Mouse (Mus musculus) heart, embryonic 11.5 days (tissue): ENCODE data around the gene Olfr671. TPM values are rescaled to one million over a fixed set of nuclear protein-coding genes. Genes with fewer than 3 reads are reported as not detected.

Source experiments
- polyA plus RNA-seq: library from polyadenylated mRNA; unstranded; fragments of >200 nt; fragmentation: Nextera tagmentation; extraction: Ambion mirVana; gene quantifications from 2 replicates; pipeline ENCODE4 v1.2.1, GENCODE M21; 2014

Olfr671 gene
- polyA plus RNA-seq, 1 experiment from 2014 or later, result not detected

Other genes starting within 250 kb of the Olfr671 start
- gene Usp17le, start 201.7 kb downstream of the Olfr671 start, polyA plus RNA-seq, result not detected in 2 replicates
- gene Usp17lb, start 136.5 kb downstream of the Olfr671 start, polyA plus RNA-seq, result not detected in 2 replicates
- gene Usp17la, start 122.1 kb downstream of the Olfr671 start, polyA plus RNA-seq, result not detected in 2 replicates
- gene Olfr665, start 101.1 kb downstream of the Olfr671 start, polyA plus RNA-seq, result not detected in 2 replicates
- not detected in 2 replicates for gene Olfr666, start 83.2 kb downstream of the Olfr671 start, polyA plus RNA-seq
- not detected in 2 replicates for gene Olfr667, start 57.6 kb downstream of the Olfr671 start, polyA plus RNA-seq
- not detected in 2 replicates for gene Olfr668, start 51.1 kb downstream of the Olfr671 start, polyA plus RNA-seq
- not detected in 2 replicates for gene Olfr669, start 44.9 kb downstream of the Olfr671 start, polyA plus RNA-seq
- gene Olfr670, start 16.5 kb downstream of the Olfr671 start, polyA plus RNA-seq, result not detected in 2 replicates
- not detected in 2 replicates for gene Olfr672, start 22.9 kb upstream of the Olfr671 start, polyA plus RNA-seq
- gene Olfr675, start 49.3 kb upstream of the Olfr671 start, polyA plus RNA-seq, result not detected in 2 replicates
- not detected in 2 replicates for gene Olfr676, start 53.6 kb upstream of the Olfr671 start, polyA plus RNA-seq
- not detected in 2 replicates for gene Olfr677, start 72.2 kb upstream of the Olfr671 start, polyA plus RNA-seq
- not detected in 2 replicates for gene Olfr678, start 85.3 kb upstream of the Olfr671 start, polyA plus RNA-seq
- not detected in 2 replicates for gene Olfr679, start 102.1 kb upstream of the Olfr671 start, polyA plus RNA-seq
- gene Olfr680-ps1, start 113.7 kb upstream of the Olfr671 start, polyA plus RNA-seq, result not detected in 2 replicates
- gene Olfr681, start 137.7 kb upstream of the Olfr671 start, polyA plus RNA-seq, result not detected in 2 replicates
- gene Olfr683, start 167.9 kb upstream of the Olfr671 start, polyA plus RNA-seq, result not detected in 2 replicates
- not detected in 2 replicates for gene Olfr684, start 184.5 kb upstream of the Olfr671 start, polyA plus RNA-seq
- gene Olfr685, start 206.9 kb upstream of the Olfr671 start, polyA plus RNA-seq, result not detected in 2 replicates
- not detected in 2 replicates for gene Olfr686, start 228.4 kb upstream of the Olfr671 start, polyA plus RNA-seq